Mouse (Mus musculus) mature B cell (primary cell): ENCODE measurements around the gene Pom121.
"Not testable (repeated sequence)": the region's sequence is repeated elsewhere in the genome, so short reads cannot be mapped to it uniquely, and the experiment has no call there.

Experiments
- in situ Hi-C: fragments of 300-500 bp; cut with MboI; formaldehyde crosslinking; loops from 2 replicates; pipeline ENCODE4 v1.14.3; 2019

The Pom121 gene

GRCm38 (mm10) chr5:135369196-135369595 lies 25.1 kb downstream of the Pom121 start:
- in situ Hi-C loops, result not testable (repeated sequence)

GRCm38 (mm10) chr5:135368312-135368711 lies 26.0 kb downstream of the Pom121 start:
- in situ Hi-C loops, result no loop called here

GRCm38 (mm10) chr5:135367841-135368240 lies 26.5 kb downstream of the Pom121 start:
- in situ Hi-C loops, result no loop called here

- in situ Hi-C loops, result no loop called here
Measured at GRCm38 (mm10) chr5:135363540-135363939, 30.8 kb downstream of the Pom121 start.

GRCm38 (mm10) chr5:135362572-135362971 lies 31.8 kb downstream of the Pom121 start:
- in situ Hi-C loops, result no loop called here

- in situ Hi-C loops, result no loop called here
Measured at GRCm38 (mm10) chr5:135359772-135360171, 34.6 kb downstream of the Pom121 start.

GRCm38 (mm10) chr5:135357556-135357955 lies 36.8 kb downstream of the Pom121 start:
- in situ Hi-C loops, result no loop called here

- in situ Hi-C loops, result no loop called here
Measured at GRCm38 (mm10) chr5:135356090-135356489, 38.3 kb downstream of the Pom121 start.

- in situ Hi-C loops, result no loop called here
Measured at GRCm38 (mm10) chr5:135353564-135353963, 40.8 kb downstream of the Pom121 start.

GRCm38 (mm10) chr5:135352995-135353394 lies 41.4 kb downstream of the Pom121 start, which contains the start of gene Trim50:
Trim50 (plus strand) TSS chr5:135353295.
- in situ Hi-C loops, result no loop called here

GRCm38 (mm10) chr5:135351606-135352005 lies 42.7 kb downstream of the Pom121 start:
- in situ Hi-C loops, result no loop called here

- in situ Hi-C loops, result no loop called here
Measured at GRCm38 (mm10) chr5:135349862-135350261, 44.5 kb downstream of the Pom121 start, which contains the start of gene Fkbp6. Fkbp6 (minus strand) TSS chr5:135350044.

- in situ Hi-C loops, result no loop called here
Measured at GRCm38 (mm10) chr5:135347511-135348011, 46.8 kb downstream of the Pom121 start.

- in situ Hi-C loops, result no loop called here
Measured at GRCm38 (mm10) chr5:135346430-135346829, 47.9 kb downstream of the Pom121 start.

GRCm38 (mm10) chr5:135345989-135346388 lies 48.4 kb downstream of the Pom121 start:
- in situ Hi-C loops, result no loop called here

- in situ Hi-C loops, result no loop called here
Measured at GRCm38 (mm10) chr5:135337575-135337974, 56.8 kb downstream of the Pom121 start.

GRCm38 (mm10) chr5:135331161-135331560 lies 63.2 kb downstream of the Pom121 start:
- in situ Hi-C loops, result no loop called here

- in situ Hi-C loops, result no loop called here
Measured at GRCm38 (mm10) chr5:135330201-135330600, 64.1 kb downstream of the Pom121 start.

- in situ Hi-C loops, result no loop called here
Measured at GRCm38 (mm10) chr5:135329471-135329870, 64.9 kb downstream of the Pom121 start.
